Mouse (Mus musculus): ENCODE results near the gene Gsg1l2. TPM values are rescaled to one million over a fixed set of nuclear protein-coding genes. Genes with fewer than 3 reads are reported as not detected.

The Gsg1l2 gene
- total and polyA plus RNA-seq, 3 experiments, result not detected

DNA sequence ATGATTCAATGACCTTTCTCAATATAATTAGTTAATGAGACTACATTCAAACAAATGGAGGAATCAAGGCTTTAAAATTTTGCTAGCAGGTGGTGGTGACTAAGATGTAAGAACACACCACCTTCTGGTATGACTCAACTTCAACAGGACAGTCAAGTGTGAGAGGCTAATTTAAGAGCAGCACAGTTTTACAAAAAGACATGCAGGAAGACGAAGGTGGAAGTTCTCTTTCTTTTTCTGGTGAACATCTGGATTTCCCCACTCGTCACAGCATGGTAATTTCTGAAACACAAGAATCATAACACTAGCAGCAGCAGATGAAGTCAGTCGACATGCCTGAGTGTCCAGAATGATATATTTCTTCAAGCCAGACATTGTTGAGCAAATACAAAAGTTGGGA, 39.8 kb upstream of the Gsg1l2 start (continued):
- peak; percentile 100 for TF ChIP-seq JUND (conservative IDR thresholded peaks at IDR 0.05; ENCODE audit: low read depth, low read length)
- TF ChIP-seq GABPA (IDR thresholded peaks at IDR 0.05; ENCODE audit: insufficient replicate concordance, low read depth, low read length), result no peak; the same call in 1 of the 2 replicates
- TF ChIP-seq SMC3 (IDR thresholded peaks at IDR 0.05; ENCODE audit: low read depth, low read length), result peak; percentile 33
- no peak for TF ChIP-seq UBTF (IDR thresholded peaks at IDR 0.05; ENCODE audit: low read depth, low read length)
- TF ChIP-seq ETS1 (conservative IDR thresholded peaks at IDR 0.05; ENCODE audit: low read depth, low read length), result peak; percentile 100
- peak; percentile 92 for TF ChIP-seq CHD2 (IDR thresholded peaks at IDR 0.05; ENCODE audit: low read length)

DNA sequence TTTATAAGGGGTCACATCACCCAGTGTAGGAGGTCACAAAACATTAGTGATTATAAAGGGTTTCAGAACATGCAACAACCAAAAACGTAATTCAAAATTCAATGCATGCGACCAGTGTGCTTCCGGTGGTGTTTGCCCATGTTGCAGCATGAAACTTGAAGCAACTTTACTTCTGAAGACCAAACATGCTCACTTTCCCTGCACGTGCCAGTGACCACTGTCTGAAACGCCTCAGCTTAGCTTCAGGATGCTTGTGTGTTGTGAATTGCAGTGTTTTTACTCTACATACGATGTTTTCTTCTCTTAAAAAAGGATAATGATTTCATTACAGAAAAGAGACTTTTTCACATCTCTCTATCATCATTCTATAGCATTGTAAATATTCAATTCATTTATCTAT, 36.1 kb upstream of the Gsg1l2 start:
- peaks cover 27 to 61% of the 10 kb centered on the region in 2 experiments for H3K4me1 ChIP-seq (ENCODE audit: control insufficient read depth in 1 of 2, insufficient read depth in 2 of 2)
- H3K4me2 ChIP-seq (ENCODE audit: insufficient read depth, low read depth, poor library complexity, severe bottlenecking), result no peak overlapping the region
- no peak overlapping the region for H3K4me3 ChIP-seq (replicated peaks in 1 of 3; ENCODE audit: low read depth in 2 of 3, low read length in 2 of 3, poor library complexity in 1 of 3)
- H3K9me3 ChIP-seq (replicated peaks; ENCODE audit: low read length), result peaks cover 6% of the 10 kb centered on the region
- H3K27ac ChIP-seq (ENCODE audit: insufficient read depth, low read depth), result no peak overlapping the region
- H3K27me3 ChIP-seq (replicated peaks), result no peaks in the 10 kb centered on the region
- in situ Hi-C loops (cut with MboI; ENCODE audit: low pct_ligation_motif_present, low pct_unique_long_range_greater_than_20kb, low sequenced_read_pairs), result no loop called here
- dilution Hi-C loops (cut with MboI; ENCODE audit: extremely low pct_ligation_motif_present, extremely low pct_unique_long_range_greater_than_20kb, low sequenced_read_pairs), result no loop called here
- no peaks in the 10 kb centered on the region for H3K79me2 ChIP-seq (replicated peaks; ENCODE audit: control insufficient read depth, extremely low read depth, insufficient read depth, poor library complexity, severe bottlenecking)
- no peak for DNase-seq (ENCODE audit: extremely low read depth)
- TF ChIP-seq ETS1 (conservative IDR thresholded peaks at IDR 0.05; ENCODE audit: low read depth, low read length), result no peak
- peak; percentile 92 for TF ChIP-seq BHLHE40 (IDR thresholded peaks at IDR 0.05; ENCODE audit: low read depth, low read length)
- no peak overlapping the region for H3K9ac ChIP-seq (ENCODE audit: insufficient read depth, low read depth)
- H3K36me3 ChIP-seq (replicated peaks in 1 of 2; ENCODE audit: control insufficient read depth in 1 of 2, insufficient read depth in 1 of 2, low read length in 1 of 2), result no peaks in the 10 kb centered on the region

DNA sequence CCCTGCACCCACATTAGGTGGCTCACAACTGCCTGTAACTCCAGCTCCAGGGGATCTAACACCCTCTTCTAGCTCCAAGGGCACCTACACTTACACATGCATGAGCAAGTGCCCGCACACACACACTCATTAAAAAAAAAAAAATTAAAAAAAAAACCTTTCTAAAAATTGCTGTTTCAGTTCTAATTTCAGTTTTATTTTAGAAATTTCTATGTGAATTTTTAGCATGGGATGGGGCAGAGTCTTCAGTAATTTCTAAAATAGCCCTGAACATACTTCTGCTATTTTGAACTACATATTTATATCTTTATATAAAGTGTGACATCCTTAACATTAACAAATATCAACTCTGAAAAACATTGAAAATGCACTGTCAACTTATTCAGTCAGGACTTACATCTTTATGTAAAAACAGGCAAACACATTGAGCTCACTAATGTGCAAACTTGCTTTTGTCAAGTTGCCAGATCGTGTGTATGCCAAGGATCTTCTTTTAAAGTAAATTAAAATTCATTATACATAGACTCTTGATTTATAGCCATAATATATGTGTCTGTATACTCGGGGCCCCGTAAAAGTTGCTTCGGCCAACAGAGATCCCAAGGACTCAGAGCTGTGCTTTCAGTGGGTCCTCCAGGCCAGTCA, 35.4 kb upstream of the Gsg1l2 start:
- TF ChIP-seq MAFK (IDR thresholded peaks at IDR 0.05; ENCODE audit: insufficient replicate concordance, low read length) (0 out of 2 replicates have a peak, but pooled peaks have one; percentile 20), JUN (IDR thresholded peaks at IDR 0.05; ENCODE audit: insufficient read depth, low read depth, low read length) (no peak), EP300 (IDR thresholded peaks at IDR 0.05; ENCODE audit: low read length) (0 out of 2 replicates have a peak, but pooled peaks have one; percentile 22), ZNF384 (IDR thresholded peaks at IDR 0.05; ENCODE audit: low read depth, low read length) (peak; percentile 91), CHD2 (IDR thresholded peaks at IDR 0.05; ENCODE audit: low read length) (no peak), UBTF (IDR thresholded peaks at IDR 0.05; ENCODE audit: low read depth, low read length) (no peak), MEF2A (IDR thresholded peaks at IDR 0.05; ENCODE audit: borderline replicate concordance, low read depth, low read length) (peak; percentile 76; the same call in 1 of the 2 replicates)
- dilution Hi-C loops (cut with MboI; ENCODE audit: extremely low pct_ligation_motif_present, extremely low pct_unique_long_range_greater_than_20kb, low sequenced_read_pairs) (no loop called here), in situ Hi-C loops (cut with MboI; ENCODE audit: low pct_ligation_motif_present, low pct_unique_long_range_greater_than_20kb, low sequenced_read_pairs) (no loop called here)
- Histone ChIP-seq H3K36me3 (replicated peaks in 1 of 2; ENCODE audit: control insufficient read depth in 1 of 2, insufficient read depth in 1 of 2, low read length in 1 of 2) (no peaks in the 10 kb centered on the region), H3K4me3 (replicated peaks in 1 of 3; ENCODE audit: low read depth in 2 of 3, low read length in 2 of 3, poor library complexity in 1 of 3) (no peak overlapping the region), H3K4me2 (ENCODE audit: insufficient read depth, low read depth, poor library complexity, severe bottlenecking) (no peak overlapping the region), H3K9me3 (replicated peaks; ENCODE audit: low read length) (peaks cover under 1% of the 10 kb centered on the region), H3K27me3 (replicated peaks) (no peaks in the 10 kb centered on the region), H3K27ac (ENCODE audit: insufficient read depth, low read depth) (no peak overlapping the region), H3K9ac (ENCODE audit: insufficient read depth, low read depth) (no peak overlapping the region), H3K79me2 (replicated peaks; ENCODE audit: control insufficient read depth, extremely low read depth, insufficient read depth, poor library complexity, severe bottlenecking) (no peaks in the 10 kb centered on the region), H3K4me1 (ENCODE audit: control insufficient read depth in 1 of 2, insufficient read depth in 2 of 2) (peaks cover 26 to 57% of the 10 kb centered on the region in 2 experiments)
- no peak for DNase-seq (ENCODE audit: extremely low read depth)
